Mouse (Mus musculus): ENCODE results near the gene Cdkn2c.
A peak's percentile ranks its signal among the peaks of the same experiment; 100 is the strongest.

GRCm38 (mm10) chr4:109657021-109657850, 9.8 kb downstream of the Cdkn2c start:
- TF ChIP-seq MAX (IDR thresholded peaks at IDR 0.05; ENCODE audit: low read length) (0 out of 2 replicates have a peak, but pooled peaks have one; percentile 10), SIN3A (IDR thresholded peaks at IDR 0.05; ENCODE audit: low read length) (0 out of 2 replicates have a peak, but pooled peaks have one; percentile 37), CHD1 (IDR thresholded peaks at IDR 0.05; ENCODE audit: low read depth, low read length) (no peak), ZKSCAN1 (IDR thresholded peaks at IDR 0.05; ENCODE audit: borderline replicate concordance, low read depth, low read length) (no peak), IRF4 (IDR thresholded peaks at IDR 0.05; ENCODE audit: low read depth, low read length) (no peak), POLR2A (IDR thresholded peaks at IDR 0.05; ENCODE audit: low read depth, low read length) (no peak), E2F4 (IDR thresholded peaks at IDR 0.05; ENCODE audit: insufficient replicate concordance, low read depth, low read length) (no peak), CTCF (conservative IDR thresholded peaks at IDR 0.05 in 1 of 2, IDR thresholded peaks at IDR 0.05 in 1 of 2; ENCODE audit: low read depth in 2 of 2, low read length in 2 of 2) (no peak), MAZ (IDR thresholded peaks at IDR 0.05; ENCODE audit: low read depth, low read length) (no peak), TCF12 (IDR thresholded peaks at IDR 0.05; ENCODE audit: low read depth, low read length) (peak; percentile 14; the same call in 1 of the 2 replicates), POLR2AphosphoS2 (IDR thresholded peaks at IDR 0.05; ENCODE audit: low read depth, low read length) (no peak)
